Mouse (Mus musculus) kidney, postnatal 36 days (tissue): ENCODE measurements at regions not wholly inside any gene's neighbourhood (a gene's known extent, or its start where the extent isn't known, plus 50 kb on each side); places are given as distances from the start of the nearest gene placed in this dataset.
"Not testable (repeated sequence)": the region's sequence is repeated elsewhere in the genome, so short reads cannot be mapped to it uniquely, and the experiment has no call there.

Experiments used
- DNase-seq, 2 experiments: peaks; one replicate each; pipeline ENCODE4 v3.0.0; 2021 to 2022; ENCODE audit warnings: mixed read lengths in 2 of 2

DNA sequence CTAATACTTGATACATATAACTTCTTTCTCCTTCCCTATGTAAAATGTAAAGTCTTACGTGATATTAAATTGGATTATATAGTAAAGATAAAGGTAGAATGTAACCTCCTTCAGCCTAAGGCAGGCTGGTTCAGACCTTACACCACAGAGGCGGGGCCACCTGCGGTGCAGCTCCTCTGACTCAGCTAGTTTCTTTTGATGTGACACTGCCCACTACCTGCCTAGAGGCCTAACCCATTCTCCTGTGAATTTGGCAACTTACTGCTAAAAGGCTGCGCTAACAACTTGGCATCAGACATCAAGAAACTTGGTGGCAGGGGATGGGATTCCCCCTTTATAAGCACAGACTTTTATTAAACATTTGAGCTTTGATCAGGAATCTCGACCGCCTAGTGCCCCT lies 74.5 kb downstream of the Aasdhppt start:
- no peak for DNase-seq

DNA sequence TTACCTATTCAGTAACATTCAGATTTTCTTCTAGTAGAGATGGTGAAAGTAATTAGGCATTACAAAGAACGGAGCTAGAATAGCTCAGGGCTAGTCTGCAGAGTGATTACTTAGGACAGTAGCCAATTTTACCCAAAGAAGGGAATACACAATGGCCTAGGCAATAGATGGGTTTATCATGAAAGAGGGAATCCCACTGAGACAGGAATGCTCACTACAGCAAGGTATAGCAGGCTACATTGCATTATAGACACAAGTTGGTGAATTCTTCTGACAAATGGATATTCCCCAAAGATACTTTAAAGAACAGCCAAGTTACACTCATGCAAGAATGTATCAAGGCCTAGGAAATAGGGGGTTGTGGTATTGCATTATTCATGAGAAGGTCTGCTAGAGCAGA lies 94.7 kb downstream of the Aasdhppt start:
- not testable (repeated sequence) for DNase-seq

DNA sequence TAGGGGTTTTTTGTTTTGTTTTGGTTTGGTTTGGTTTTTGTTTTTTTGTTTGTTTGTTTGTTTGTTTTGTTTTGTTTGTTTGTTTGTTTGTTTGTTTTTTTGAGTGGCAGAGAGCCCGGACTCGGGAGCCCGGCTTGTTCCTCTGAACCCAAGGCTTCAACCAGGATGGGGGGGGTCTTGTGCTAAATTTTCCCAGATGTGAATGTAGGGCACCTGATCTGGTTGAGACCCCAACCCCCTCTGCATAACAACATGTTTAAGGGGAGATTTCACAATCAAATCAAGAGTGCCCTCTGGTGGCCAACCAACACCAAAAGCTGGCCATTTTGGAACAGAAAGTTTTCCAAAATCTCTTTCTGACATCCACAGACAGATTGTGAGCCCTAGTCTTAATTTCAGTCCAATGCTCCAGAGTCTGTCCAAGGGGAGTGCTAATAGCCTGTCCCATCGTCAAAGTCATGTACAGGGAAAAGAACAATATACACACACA lies 99.2 kb downstream of the Aasdhppt start:
- DNase-seq: peak in 1 of 2 experiments; percentile 17

- DNase-seq: not testable (repeated sequence)
These were observed 116.5 kb downstream of the Aasdhppt start for GRCm38 (mm10) chr9:4192737-4193136.

- not testable (repeated sequence) for DNase-seq
These were observed 153.3 kb downstream of the Aasdhppt start for GRCm38 (mm10) chr9:4156011-4156410.

DNA sequence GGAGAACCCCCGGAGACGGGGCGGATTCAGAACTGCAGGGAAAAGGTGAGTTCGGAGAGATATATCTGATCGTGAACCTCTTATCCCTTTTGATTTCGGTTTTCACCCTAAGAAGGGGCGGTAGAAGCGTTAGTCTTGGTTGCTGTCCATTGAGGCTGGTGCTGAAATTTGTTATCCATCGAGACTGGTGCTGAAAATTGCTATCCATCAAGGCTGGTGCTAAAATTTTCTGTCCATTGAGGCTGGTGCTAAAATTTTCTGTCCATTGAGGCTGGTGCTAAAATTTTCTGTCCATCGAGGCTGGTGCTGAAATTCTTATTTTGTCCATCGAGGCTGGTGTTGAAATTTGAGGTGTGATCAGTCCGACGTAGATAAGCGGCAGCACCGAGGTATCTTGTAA lies 170.4 kb downstream of the Aasdhppt start:
- DNase-seq: not testable (repeated sequence)

DNA sequence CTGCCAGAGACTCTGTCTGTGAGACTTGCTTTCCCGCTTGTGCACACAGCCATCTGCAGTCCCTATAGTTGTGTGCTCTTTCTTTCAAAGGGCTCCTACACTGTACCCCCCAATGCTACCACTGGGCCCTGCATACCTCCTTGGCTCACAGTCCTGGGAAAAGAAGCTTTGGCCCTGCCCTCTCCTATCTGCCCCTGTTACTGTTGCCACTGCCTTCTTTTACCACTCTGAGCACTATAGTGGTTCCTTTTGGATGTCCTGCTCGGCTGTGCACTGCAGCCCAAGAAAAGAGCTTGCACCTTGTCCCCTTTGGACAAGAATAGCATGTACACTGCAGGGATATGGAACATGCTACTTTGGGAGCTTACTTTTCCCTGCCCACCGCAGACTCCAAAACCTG lies 216.8 kb downstream of the Aasdhppt start:
- DNase-seq: no peak

DNA sequence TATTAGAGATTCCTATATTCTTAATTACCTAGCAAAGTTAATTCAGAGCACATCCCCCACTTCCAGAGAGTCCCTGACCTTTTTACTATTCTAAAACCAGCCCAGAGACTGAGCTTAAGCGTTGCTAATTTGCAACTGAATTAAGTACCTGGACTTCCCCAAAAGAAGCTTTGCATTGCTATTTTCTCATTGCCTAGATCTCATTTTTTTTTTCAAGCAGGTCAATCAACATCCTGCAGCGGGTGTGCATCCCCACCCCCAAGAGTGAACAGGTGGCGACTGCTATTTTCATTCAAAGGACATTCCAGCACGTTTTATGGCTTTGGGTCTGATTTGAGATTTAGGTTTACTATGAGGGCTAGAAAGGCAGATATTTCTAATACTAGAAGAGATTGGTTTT lies 226.6 kb downstream of the Aasdhppt start:
- DNase-seq: not testable (repeated sequence)

GRCm38 (mm10) chr9:4061037-4061436 lies 248.2 kb downstream of the Aasdhppt start:
- DNase-seq: no peak

DNA sequence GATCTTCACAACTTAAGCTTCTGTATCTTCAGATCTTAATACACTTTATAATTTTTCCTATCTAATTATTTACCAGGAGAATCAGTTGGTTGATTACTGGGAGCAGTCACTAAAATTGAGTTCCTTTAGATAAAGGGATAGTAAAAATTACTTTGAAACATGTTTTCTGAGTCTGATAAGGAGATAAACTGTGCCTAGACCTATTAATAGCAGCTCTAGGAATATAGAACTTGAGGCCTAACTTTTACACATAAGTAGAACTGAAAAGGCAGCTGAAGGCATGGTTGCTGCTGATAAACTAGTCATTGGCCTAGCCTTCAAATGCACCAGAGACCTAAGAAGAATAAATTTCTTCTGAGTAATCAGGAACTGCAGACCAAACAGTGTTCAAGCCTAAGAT lies 260.5 kb downstream of the Aasdhppt start:
- DNase-seq: no peak

GRCm38 (mm10) chr9:4047654-4048053 lies 261.6 kb downstream of the Aasdhppt start:
- not testable (repeated sequence) for DNase-seq

DNA sequence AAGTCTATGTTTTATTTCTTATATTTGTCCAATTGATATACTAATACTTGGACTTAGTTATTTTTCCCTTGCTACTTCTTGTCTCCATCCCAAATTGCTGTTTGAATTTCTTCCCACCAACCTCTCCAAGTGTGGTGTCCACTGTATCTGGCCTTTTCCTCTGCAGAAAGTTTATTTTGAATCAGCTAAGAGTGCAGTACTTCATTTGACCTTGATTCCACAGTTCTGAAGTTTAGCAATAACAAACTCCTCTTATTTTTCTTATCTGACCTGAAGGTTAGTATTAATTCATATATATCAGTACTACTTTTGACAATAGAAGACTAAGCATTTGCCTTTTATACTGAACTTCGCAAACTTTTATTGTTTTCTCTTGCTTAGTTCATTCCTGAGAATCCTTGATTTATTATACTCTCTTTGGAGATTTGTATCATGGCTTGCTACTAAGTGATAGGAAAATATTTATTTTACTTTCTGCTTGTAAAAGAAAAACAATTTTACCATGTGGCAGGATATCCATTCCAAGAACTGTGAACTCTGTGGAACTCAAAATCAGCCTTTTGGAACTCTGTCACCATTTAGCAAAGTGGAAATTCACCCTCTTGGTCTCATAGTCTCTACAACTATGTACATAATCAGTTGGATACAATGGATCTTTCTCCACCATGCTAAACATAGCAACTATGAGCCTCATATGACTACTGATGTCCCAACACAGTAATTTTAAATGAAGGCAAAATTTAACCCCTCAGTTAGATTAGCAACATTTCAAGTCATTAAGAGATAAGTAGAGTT lies 268.2 kb downstream of the Aasdhppt start:
- DNase-seq: no peak

GRCm38 (mm10) chr9:4027181-4027580 lies 282.1 kb downstream of the Aasdhppt start:
- DNase-seq: not testable (repeated sequence)

GRCm38 (mm10) chr9:4020093-4020492 lies 289.2 kb downstream of the Aasdhppt start:
- DNase-seq: no peak

- DNase-seq: no peak
These were observed 312.6 kb downstream of the Aasdhppt start for GRCm38 (mm10) chr9:3996686-3997085.

GRCm38 (mm10) chr9:3988383-3988782 lies 320.9 kb downstream of the Aasdhppt start:
- not testable (repeated sequence) for DNase-seq

GRCm38 (mm10) chr9:3987971-3988370 lies 321.3 kb downstream of the Aasdhppt start:
- DNase-seq: not testable (repeated sequence)
